Mouse (Mus musculus) mouse trophoblast stem cell (cell line): ENCODE results near the gene Polm.

Experiments
- in situ Hi-C, 2 experiments: fragments of 300-500 bp; cut with MseI, MboI; formaldehyde crosslinking; loops; 2 replicates in 1 of 2; 3 replicates in 1 of 2; pipeline ENCODE4 v1.15.1; 2025

The Polm gene

DNA sequence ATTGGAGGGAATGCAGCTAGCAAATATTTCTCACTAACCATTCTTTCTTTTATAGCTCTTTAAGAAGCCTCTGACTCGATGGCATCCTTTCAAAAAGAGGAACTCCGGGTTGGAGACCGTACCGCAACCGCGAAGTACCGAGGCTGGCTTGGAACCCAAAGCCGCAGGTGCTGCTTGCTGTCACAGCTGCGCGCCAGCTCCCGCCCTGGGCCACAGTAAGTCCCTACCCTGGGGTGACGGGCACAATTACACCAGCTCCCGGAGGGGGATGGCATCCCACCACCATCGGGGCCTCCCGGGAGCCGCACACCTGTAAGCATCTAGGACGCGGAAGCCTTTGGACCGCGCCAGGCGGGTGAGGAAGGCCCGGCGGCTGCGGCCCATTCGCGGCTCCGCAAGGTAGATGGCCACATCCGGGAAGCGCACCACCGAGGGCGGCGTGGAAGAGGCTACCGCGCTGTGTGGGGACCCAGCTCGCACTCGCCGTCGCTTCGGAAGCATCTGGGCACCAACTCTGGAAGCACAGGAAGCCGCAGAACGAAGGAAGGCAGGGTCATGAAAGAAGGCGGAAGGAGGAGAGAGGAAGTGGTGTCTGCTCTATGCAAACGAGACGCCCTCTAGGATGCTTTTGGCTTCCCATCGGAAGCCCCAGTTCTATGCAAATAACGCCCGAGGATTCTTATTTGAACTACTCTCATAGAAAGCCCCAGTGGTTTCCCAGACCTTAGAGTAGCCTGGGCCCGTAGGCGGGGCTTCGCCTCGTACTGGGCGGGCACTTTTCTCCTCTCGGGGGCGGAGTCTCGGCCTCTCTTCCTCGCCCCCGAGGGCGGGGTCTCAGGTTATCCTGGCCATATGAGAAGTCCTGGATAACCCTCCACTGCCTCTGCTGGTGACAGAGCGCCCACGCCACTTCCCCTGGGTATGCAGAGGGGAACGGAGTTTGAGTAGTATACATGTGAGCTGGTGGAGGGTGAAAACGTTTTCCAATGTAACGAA, at the start of gene Polm:
Gene Polm, minus strand, starts transcription at position 766 of the 996 bp plus-strand sequence.
- in situ Hi-C loops = no loop called here

- in situ Hi-C loops = no loop called here
These were observed 49.4 kb upstream of the Polm start for GRCm38 (mm10) chr11:5887250-5887649.

DNA sequence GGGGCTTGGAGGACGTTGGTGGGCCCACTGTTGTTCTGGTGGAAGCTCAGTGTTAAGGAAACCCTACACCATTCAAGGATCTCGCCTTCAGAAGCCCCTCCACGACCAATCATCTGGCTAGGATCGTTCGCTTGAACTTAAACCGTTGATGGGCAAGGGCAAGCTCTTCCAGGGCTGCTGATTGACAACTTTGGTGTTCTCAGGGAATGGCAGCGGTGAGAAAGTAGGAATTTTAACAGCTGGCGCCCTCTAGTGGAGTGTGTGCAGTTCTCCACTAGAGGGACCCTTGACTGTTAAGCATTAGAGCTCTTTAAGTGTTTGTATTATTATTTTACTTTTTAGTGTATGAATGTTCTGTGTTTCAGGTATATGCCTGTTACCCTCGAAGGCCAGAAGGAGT, 48.4 kb upstream of the Polm start:
- in situ Hi-C loops = no loop called here

DNA sequence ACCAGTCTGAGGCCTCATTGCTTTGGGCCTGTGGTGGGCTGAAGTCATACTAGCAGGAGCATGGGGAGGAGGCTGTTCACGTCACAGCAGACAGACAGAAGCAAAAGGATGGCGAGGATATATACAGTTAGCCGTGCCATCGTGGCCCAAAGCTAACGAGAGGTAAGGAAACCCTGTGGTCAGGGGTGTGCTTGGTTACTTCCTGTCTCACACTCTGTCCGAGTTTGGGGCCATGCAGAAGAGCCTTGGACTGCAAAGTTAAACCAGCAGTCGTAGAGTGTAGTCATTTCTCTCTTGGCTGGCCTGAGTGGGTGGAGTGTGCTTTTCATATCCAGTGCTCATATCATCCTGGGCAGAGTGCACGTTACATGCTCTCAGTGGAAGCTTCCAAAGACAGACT, 44.7 kb upstream of the Polm start:
- in situ Hi-C loops = no loop called here

- in situ Hi-C loops = no loop called here
These were observed 42.1 kb upstream of the Polm start for GRCm38 (mm10) chr11:5879905-5880304.

DNA sequence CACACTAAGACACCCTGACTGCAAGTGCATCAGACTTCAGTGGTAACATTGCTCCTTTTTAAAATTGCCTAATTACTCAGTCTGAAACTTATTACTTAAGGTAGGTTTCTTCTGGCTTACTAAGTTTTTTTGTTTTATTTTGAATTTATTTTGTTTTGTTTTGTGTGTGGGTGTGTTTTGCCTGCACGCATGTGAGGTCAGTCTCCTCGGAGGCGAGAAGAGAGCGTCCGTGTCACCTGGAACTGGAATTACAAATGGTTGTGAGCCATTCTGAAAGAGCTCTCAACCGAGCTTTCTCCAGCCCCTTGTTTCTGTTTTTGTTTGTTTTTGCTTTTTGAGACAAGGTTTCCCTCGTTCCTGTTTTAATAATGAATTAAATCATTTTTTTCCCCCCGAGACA, 40.8 kb upstream of the Polm start:
- in situ Hi-C loops = no loop called here

DNA sequence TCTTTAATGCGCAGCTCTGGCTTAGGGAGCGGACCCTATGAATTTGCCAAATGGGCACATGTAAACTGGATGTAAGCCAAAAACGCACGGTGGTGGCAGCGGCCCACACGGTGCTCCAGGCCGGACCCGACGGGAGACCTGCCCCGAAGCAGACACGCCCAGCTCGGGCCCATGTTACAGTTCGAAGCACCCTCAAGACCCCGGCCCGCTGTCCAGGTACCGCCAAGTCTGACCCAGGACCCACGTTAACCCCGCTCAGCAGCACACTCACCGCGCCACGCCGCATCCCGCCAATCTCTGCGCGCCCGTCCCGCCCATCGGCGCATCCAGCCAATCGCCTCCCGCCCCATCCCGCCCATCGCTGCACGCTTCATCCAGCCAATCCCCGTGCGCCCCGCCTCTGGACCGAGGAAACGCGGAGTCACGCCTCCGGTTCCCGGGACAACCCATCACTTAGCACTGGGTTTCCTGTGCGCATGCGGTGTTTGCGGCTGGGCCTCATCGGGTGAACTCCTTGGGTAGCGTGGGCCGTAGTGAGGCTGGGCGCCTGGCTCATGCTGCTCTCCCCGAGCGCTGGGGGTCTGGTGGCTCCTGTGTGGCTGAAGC, 40.2 kb upstream of the Polm start, which contains the start of gene Pold2:
Gene Pold2, minus strand, starts transcription at position 372 of the 606 bp plus-strand sequence.
- in situ Hi-C loops = no loop called here

DNA sequence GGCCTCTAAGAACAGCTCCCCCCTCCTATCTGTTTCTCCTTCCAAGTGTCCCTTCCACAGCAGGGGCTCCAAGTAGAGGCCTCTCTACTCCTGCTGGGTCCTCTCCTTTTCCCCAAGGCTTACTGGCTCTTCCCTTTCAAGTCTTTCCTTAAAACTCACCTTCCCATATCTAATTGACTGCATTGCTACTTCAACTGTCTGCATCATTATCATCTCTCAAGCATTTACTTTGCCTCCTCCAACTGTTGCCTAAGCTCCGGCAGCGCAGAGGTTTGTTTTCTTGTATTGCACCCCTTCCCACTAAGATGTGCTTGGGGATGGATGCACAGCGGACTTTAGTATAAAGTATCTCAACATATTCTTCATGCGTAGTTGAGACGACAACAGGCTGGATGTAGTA, 39.6 kb upstream of the Polm start:
- in situ Hi-C loops = no loop called here

- in situ Hi-C loops = no loop called here
These were observed 35.4 kb upstream of the Polm start for GRCm38 (mm10) chr11:5873192-5873591.

DNA sequence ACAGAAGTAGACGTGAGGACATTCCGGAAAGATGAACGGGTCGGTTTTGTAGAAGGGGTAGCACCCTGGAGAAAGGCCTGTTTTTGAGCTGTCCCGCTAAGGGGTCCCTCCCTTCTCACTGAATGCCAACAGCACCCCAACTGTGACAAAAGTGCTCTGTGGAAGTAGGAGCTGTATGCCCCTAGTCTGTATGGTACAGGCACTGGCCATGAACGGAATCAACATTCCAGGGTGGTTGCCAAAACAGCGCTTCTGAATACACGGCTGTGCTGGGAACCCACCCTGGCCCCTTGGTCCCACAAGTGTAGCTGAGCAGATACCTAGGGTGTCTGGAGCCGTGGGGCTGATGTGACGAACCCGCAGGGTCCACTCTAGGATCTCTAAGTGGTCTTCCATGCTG, 34.9 kb upstream of the Polm start:
- in situ Hi-C loops = no loop called here

DNA sequence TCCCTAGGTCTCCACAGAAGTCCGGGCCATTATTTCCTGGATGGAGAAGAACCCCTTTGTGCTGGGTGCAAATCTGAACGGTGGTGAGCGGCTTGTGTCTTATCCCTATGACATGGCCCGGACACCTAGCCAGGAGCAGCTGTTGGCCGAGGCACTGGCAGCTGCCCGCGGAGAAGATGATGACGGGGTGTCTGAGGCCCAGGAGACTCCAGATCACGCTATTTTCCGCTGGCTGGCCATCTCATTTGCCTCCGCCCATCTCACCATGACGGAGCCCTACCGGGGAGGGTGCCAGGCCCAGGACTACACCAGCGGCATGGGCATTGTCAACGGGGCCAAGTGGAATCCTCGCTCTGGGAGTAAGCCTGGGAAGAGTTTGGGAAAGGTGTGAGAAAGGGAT, 32.3 kb upstream of the Polm start:
- in situ Hi-C loops = no loop called here

DNA sequence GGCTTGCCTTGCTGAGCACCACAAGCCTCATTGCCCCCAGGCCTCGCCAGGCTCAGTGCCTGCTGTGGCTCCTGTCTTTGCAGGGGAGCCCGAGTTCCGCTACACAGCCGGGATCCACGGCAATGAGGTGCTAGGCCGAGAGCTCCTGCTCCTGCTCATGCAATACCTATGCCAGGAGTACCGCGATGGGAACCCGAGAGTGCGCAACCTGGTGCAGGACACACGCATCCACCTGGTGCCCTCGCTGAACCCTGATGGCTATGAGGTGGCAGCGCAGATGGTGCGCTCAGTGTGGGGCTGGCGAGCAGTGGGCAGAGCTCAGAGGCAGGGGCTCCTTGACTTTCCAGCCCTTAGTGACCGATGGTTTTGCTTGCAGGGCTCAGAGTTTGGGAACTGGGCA, 31.5 kb upstream of the Polm start:
- in situ Hi-C loops = no loop called here

GRCm38 (mm10) chr11:5868324-5868723, 30.5 kb upstream of the Polm start:
- in situ Hi-C loops = no loop called here

DNA sequence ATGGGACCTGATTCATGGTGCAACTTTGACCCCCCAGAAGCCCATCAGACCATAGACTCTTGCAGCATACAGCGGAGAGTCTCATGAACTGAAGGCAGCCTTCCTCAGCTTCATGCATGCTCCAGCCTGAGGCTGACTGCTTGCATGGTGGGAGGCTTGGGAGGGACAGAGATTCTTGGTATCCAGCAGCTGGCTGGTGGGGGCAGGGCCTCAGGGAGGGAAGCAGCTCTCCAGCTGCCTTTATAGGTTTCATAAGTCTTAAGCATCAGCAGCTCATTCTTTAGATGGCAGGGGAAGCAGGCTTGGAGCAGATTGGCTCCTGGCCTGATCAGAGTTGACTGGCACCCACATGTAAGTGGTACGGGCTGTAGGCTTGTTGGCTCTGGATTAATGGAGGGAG, 29.4 kb upstream of the Polm start:
- in situ Hi-C loops = no loop called here

GRCm38 (mm10) chr11:5862394-5863105, 24.7 kb upstream of the Polm start:
- in situ Hi-C loops = no loop called here

- in situ Hi-C loops = no loop called here
These were observed 24.0 kb upstream of the Polm start, which contains the start of gene Aebp1 for GRCm38 (mm10) chr11:5861678-5862393. Aebp1 (plus strand) TSS chr11:5861947.

DNA sequence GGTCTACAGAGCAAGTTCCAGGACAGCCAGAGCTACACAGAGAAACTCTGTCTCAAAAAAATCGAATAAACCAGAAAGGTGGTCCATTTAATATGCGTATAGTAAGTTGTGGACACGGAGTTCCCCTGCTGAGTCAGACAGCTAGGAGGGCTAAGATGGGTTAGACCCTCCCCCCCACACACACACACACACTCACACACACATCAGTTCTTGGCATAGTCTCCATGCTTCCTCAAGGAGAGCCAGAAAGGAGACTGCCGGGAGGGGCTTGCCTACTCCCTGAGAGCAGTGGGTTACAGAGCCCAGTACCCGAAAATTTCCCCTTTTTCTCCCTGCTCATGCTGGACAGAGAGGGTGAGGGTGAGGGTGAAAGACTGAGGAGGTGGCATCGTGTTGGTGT, 22.8 kb upstream of the Polm start:
- in situ Hi-C loops = no loop called here

DNA sequence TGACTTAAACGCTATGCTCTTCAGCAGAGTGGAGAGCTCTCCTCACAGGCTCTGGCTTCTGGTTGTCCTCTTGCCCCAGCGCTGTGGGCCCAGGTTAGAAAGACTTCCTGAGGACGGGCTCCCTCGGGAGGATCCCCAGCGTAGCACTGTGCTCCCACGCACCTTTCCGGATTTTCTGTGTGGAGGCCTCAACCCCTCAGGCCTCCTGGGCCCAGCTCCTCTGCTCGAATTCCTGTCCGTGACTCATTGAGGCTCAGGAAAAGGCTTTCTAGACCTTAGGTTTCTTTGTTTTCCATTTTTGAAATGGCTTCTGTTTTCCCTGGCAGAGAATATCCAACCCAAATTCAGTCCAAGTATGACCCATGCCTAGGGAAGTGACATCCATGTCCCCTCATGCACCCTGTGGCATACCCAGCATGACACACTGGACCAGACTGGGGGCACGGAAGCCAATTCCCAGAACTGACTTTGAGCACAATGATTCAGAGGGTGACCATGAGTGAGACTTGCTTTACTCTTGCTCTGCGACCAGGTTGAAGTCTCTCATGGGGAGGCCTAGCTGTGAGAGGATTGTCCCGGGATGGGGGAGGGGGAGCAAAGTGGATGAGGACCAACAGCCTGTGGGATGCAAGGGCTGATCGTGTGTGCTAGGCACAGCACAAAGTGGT, 22.2 kb upstream of the Polm start:
- in situ Hi-C loops = no loop called here

DNA sequence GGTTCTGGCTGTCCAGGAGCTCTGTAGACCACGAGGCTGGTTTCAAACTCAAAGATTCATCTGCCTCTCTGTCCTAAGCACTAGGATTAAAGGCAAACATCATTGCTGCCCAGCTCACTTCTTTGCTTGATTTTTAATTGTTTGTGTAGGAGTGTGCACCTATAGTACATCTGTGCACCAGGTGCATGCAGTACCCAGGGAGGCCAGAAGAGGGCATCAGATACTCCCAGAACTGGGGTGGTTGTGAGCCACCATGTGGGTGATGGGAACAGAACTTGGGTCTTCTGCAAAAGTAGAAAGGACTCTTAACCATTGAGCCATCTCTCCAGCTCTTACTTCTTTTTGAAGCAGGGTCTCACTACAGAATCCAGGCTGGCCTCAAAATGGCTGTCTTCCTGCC, 20.9 kb upstream of the Polm start:
- in situ Hi-C loops = no loop called here

DNA sequence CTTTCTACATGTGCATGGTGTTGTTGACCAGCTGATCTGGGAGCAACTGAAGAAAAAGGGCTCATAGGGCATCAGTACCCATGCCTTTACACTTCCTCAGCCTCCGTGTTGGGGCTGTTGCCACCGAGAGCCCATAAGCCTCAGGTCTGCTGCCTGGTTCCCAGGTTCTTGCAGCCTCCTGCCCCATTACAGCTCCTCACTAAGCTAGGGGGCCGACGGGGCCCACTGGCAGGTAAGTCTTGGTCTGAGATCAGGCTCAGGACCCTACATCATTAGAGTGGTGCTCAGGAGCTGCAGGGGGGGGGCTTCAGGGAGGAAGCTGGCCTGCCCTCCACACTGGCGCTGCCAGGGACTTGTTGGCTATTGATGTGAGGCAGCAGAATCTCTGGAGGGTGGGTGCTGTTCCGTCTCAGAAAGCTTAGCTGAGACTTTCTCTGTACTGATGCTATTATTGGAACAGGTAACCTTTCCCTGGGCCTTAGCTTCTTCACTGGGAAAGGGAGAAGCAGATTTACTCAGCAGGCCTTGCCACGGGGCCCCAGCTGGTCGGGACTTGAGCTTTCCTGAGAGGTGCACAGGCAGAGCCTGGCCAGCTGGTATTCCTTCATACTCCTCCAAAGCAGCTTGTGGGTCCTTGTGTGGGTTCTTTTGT, 18.8 kb upstream of the Polm start:
- in situ Hi-C loops = no loop called here

- in situ Hi-C loops = no loop called here
These were observed 18.1 kb upstream of the Polm start for GRCm38 (mm10) chr11:5855902-5856301.
